Mouse (Mus musculus) adipocyte (in vitro differentiated cells): ENCODE data around the gene Gtf3c2.
A peak's percentile ranks its signal among the peaks of the same experiment; 100 is the strongest.

Experiments
- DNase-seq: peaks from one replicate; pipeline ENCODE4 v3.0.0-alpha.2; 2016; ENCODE audit warnings: low spot score

Gene Gtf3c2

DNA sequence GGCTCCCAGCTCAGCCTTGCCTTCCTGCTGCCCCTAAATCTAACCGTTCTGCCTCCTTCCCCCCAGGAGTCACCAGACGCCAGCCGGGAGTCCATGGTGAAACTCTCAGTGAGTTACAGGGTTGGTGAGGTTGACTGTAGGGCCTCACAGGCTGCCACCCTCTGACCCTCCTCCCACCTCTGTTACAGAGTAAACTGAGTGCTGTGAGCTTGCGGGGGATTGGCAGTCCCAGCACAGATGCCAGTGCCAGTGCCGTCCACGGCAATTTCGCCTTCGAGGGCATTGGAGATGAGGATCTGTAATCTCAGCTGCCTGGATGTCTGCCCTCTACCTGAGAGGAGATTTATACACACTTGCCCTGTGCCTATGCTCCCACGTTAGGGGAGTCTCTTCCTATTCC, 18.2 kb upstream of the Gtf3c2 start:
- DNase-seq, result no peak

DNA sequence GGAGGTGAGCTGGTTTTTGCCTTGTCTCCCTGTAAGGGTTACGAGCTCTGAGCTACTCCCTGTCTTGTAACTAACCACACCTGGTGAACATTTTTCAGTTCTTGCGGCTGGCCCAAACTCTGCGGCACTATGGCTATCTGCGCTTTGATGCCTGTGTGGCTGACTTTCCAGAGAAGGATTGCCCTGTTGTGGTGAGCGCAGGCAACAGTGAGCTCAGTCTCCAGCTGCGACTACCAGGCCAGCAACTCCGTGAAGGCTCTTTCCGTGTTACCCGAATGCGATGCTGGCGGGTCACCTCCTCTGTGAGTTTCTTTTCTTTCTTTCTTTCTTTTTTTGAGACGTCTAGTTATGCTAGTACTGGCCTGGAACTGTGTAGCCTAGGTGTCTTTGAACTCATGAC, 17.1 kb upstream of the Gtf3c2 start:
- no peak for DNase-seq

DNA sequence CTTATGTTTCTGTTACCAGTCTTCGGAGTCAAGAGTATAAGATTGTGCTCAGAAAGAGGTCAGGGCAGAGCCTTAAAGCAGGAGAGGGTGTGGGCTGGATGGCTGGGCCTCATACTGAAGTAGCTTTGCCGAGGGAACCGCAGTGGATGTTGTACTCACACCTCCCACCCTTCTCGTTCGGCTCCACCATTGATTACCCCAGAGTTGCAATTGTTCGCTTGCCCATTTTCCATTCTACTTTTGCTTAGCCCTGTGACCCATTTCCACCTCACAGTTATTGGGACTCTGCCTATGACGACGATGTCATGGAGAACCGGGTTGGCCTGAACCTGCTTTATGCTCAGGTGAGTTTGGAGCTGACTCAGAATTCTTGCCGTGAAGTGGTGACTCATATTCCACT, 16.3 kb upstream of the Gtf3c2 start:
- no peak for DNase-seq

GRCm38 (mm10) chr5:31195671-31196070, 15.7 kb upstream of the Gtf3c2 start:
- no peak for DNase-seq

- DNase-seq, result no peak
Observed at GRCm38 (mm10) chr5:31194486-31195485, 14.8 kb upstream of the Gtf3c2 start.

DNA sequence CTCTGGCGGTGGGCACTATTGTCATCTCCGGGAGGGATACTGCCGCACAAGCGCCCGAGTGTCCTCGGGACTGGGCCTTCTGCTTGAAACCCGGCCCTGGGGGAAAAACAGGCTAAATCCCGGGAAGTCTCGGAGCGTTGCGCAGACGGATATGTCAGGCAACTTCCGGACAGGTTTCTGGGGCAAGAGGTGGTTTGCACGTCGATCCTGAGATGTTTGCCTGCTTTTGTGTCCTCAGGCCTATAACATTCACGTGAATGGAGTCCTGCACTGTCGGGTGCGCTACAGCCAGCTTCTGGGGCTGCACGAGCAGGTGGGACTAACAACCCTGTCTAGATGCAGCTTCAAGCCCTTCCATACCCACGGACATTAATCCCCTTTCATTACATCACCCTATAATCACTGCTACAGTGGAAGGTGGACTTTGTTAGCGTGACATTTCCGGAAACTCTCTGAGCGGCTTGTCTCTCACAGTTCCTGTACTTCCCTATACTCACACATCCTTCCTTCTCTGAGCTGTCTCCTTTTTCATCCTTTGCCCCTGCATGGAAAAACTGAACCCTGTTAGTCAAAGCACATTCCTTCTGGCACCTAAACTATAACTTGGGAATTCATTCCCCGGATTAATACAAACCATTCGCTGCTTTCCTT, 13.8 kb upstream of the Gtf3c2 start:
- DNase-seq, result peak; percentile 69

DNA sequence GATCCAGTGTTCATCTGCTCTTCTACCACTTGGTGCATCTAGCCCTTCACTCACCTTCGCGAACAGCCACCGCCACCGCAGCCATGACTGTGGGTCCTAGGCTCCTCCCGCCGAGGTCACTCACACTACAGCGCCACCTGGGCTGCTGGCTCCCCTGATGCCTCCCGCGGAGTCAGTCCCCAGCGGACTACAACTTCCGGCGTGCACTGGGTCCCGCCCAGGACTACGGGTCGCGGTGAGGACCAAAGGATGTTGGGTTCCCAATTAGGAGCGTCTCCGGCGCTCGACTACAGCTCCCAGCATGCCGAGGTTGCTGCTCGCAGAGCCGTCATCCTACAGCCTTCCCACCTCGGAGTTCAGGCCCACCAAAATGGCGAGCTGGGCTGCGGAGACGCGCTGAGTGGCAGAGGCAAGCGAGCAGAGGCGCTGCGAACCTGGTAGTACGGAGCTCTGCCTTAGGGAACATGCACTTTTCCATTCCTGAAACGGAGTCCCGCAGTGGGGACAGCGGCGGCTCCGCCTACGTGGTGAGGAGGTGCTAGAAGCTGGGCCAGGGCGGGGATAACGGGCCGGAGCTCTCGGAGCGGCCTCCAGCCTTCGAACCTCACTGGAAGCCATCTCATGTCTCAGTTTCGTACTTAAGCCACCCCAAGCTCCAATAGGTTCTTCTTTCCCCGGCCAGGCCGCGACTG, 13.1 kb upstream of the Gtf3c2 start, which contains the start of the genes Snx17 and Eif2b4:
Gene Snx17, plus strand, starts transcription at position 289 of the 692 bp plus-strand sequence.
Gene Eif2b4, minus strand, starts transcription at position 492 of the 692 bp plus-strand sequence.
- peak; percentile 97 for DNase-seq

- DNase-seq, result no peak
Observed at GRCm38 (mm10) chr5:31192045-31192938, 12.3 kb upstream of the Gtf3c2 start.

DNA sequence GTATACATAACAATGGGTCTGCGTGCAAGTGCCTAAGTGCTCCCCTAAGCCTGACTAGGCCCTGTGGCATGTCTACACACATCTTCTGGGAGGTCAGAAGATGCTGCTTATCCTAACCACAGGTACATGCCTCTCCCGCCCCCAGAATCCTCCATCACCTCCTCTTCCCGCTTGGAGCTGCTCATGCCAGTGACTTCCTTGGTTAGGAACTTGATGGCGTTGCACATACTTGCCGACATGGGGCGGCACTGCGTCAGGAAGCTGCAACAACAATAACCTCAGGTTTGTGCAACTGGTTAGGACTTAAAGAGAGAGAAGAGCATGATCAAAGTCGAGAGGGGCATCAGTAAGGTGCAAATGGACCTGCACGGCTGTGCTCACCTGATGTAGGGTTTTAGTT, 10.3 kb upstream of the Gtf3c2 start:
- no peak for DNase-seq

DNA sequence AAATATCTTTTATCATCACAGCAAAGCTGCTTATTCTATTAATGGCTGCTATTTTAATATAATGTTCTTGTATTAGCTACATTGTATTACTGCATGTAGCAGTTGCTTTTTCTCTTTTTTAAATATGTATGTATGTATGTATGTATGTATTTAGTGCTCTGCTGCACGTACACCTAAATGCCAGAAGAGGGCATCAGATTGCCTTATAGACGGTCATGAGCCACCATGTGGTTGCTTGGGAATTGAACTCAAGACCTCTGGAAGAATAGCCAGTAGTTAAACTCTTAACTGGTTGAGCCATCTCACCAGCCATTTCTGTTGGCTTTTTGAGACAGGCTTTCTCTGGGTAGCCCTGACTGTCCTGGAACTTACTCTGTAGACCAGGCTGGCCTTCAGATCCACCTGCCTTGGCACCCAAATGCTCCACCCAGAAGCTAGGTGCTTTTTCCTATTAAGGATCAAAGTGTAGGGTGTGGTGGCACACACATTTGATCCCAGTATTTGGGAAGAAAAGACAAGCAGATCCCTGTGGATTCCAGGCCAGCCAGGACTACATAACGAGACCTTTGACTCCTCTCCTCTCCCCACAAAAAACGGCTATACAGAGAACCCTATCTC, 8.4 kb upstream of the Gtf3c2 start:
- DNase-seq, result no peak

DNA sequence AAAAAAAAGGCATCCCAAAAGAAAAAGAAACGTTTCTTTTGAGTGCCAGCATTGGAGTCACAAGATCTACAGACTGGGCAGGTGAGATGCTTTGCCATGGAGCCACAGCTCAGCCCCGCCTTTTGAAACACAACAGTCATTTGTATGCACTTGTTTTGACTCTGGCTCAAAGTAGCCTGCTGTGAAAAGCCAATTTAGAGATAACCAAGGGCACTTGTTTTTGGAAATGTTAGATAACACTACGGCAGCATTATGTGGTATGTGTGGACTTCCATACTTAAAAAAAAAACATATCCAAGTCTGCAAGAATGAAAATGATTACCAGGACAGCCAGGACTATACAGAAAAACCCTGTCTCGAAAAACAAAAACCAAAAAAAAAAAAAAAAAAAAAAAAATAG, 3.7 kb upstream of the Gtf3c2 start:
- no peak for DNase-seq

DNA sequence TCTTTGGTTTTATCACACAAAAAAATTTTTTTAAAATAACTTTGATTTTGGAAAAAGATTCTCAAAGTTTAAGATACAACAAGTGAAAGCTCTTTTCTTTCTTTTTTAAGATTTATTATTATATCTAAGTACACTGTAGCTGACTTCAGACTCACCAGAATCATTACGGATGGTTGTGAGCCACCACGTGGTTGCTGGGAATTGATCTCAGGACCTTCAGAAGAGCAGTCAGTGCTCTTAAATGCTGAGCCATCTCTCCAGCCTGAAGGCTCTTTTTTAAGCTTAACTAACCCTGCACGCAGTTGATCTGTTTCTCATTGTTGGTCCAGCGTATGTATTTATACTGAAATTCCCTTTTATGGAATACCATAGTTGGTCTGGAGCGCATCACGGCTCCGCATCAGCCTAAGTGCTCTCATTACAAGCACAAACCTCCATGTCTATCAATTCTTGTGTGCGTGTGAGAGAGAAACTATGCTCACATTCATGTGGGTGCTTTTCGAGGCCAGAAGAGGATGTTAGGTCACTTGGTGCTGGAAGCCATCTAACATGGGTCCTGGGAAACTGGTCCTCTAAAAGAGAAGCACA, 1.3 kb upstream of the Gtf3c2 start:
- no peak for DNase-seq

DNA sequence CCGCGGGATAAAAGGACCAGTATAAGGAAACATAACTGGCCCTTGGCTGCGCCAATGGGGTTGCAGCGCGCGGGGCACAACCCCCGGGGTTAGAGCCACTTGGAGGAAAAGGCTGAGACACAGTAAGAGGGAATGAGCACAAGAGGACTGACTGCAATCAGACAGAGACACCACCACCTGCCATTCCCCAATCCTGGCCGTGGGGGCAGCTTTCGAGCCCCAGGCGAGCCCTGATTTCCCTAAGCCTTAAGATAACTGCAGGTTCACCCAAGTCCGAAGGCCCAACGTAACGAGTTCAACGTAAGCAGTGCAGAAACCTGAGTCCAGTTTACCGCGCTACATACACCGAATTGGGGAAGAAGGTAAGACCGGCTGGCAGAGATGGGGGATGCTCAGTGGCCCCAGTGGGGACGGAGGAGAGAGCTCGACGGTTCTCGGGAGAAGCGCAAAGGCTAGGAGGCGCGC, 611 bp downstream of the Gtf3c2 start:
- DNase-seq, result peak; percentile 59

DNA sequence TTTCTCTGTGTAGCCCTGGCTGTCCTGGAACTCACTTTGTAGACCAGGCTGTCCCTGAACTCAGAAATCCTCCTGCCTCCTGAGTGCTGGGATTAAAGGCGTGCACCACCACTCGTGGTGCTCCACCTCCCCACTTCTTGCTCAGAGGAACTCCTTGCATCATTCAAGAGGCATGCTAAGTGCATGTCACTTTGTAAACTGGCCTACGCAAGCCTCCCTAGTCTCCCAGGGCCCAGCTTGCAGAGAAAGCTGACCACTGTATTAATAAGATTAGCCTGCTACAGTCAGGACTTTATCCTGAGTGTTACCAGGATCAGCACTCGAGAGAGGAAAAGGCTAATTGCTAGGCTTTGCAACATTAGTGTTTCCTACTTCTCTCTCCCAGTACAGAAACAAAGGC, 11.3 kb downstream of the Gtf3c2 start:
- DNase-seq, result no peak

- DNase-seq, result no peak
Observed at GRCm38 (mm10) chr5:31164878-31165277, 15.1 kb downstream of the Gtf3c2 start.

DNA sequence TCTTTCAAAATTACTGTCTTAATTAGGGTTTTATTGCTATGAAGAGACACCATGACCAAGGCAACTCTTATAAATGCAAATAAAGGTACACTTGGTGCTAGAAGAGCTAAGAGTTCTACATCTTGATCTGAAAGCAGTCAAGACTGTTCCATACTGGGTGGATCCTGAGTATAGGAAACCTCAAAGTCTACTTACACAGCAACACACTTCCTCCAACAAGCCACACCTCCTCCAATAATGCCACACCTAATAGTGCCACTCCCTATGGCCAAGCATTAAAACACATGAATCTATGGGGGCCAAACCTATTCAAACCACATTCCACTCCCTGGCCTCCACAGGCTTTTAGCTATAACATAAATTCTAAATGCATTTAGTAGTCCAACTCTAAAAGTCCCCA, 17.5 kb downstream of the Gtf3c2 start:
- no peak for DNase-seq

GRCm38 (mm10) chr5:31154152-31154553, 25.8 kb downstream of the Gtf3c2 start, which contains the start of gene Mpv17:
TSS of gene Mpv17 (minus strand) at chr5:31154251.
- DNase-seq, result peak; percentile 77

- DNase-seq, result no peak
Observed at GRCm38 (mm10) chr5:31153516-31154151, 26.3 kb downstream of the Gtf3c2 start.

DNA sequence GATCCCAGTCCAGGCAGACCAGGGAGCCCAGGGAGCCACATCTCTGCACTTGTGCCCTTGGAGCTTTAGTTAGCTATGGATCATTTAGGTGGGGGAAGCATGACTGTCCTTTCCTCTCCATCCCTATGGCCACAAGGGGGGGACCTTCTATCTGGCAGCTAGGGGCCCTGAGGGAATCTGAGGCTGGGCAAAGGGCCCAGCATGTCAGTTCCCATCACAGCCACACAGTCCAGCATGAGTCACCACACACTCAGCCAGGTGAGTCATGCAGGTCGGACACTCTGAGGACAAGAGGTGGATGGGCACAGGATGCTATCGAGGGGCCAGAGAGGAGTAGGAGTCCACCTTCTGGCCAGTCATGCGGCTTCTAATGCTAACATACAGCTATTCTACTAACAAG, 28.2 kb downstream of the Gtf3c2 start:
- DNase-seq, result peak; percentile 55

DNA sequence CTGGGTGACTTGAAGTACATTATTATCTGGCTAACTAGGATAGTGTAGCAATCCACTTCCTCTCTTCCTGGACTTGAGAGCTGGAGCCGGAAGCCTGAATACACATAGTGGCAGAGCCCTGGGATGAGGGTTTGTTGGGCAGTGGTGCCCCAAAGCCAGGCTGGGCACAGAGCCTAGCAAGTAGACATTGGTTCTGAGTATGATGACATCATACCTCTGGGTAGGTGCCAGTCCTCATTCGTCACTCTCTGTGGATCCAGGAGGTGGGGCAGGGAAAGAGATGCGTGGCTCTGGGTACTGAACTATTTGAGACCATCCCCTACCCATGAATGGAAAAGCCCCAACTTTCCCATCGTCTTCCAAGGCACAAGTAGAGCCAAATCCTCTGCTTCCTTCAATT, 30.2 kb downstream of the Gtf3c2 start:
- DNase-seq, result peak; percentile 75
